Mouse (Mus musculus): ENCODE measurements at regions not wholly inside any gene's neighbourhood (a gene's known extent, or its start where the extent isn't known, plus 50 kb on each side); places are given as distances from the start of the nearest gene placed in this dataset.

- no peak for TF ChIP-seq CTCF (IDR thresholded peaks at IDR 0.05; ENCODE audit: low read depth)
- TF ChIP-seq EP300 (optimal IDR thresholded peaks at IDR 0.05), result no peak
Observed at GRCm38 (mm10) chr15:43764606-43765005, 3630.4 kb downstream of the 9330182O14Rik start.
